Mouse (Mus musculus): Measurements from ENCODE around the gene Nop9.

The Nop9 gene

GRCm38 (mm10) chr14:55769087-55769703, 23.7 kb downstream of the Nop9 start:
- DNase-seq (ENCODE audit: low read depth, low spot score): no peak

GRCm38 (mm10) chr14:55776711-55777110, 31.2 kb downstream of the Nop9 start:
- DNase-seq (ENCODE audit: low read depth, low spot score): no peak

- no peak for DNase-seq (ENCODE audit: low read depth, low spot score)
Measured at GRCm38 (mm10) chr14:55777176-55777575, 31.7 kb downstream of the Nop9 start.

DNA sequence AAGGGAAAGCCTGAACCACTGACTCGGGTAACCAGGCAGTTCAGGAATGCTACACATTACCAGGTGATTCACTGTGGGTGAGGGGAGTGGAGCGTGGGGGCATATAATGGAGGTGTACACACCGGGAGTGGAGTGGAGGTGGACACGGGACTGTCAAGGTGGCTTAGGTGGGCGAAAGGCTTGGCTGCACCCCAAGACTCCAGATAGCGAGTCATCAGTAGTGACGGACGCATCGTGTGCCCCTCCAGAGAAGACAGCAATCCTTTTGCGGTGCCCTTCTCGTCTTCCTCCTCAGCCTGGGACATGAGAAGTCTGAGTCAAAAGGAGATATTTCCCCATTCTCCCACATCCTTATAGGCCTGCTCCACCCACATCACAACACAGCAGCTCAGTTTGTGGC, 32.3 kb downstream of the Nop9 start:
- DNase-seq (ENCODE audit: low read depth, low spot score): no peak

- no peak for DNase-seq (ENCODE audit: low read depth, low spot score)
Measured at GRCm38 (mm10) chr14:55778686-55779085, 33.2 kb downstream of the Nop9 start.

DNA sequence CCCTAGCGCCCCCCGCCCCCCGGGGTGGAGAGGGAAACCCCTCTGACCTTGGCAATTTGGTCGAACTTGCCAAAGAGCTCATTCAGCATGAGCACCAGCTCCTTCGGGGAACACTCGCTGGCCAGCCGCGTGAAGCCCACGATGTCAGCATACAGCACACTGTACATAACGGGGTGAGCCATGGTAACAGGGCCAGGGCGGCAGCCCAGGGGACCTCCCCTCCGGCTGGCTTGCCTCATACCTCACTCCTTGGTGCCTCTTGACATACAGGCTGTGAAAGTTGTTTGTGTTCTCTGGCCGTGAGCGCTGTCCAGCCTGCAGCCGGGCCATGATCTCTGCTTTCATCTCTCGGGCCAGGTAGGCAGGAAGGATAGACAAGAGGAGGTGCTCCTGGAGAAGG, 34.2 kb downstream of the Nop9 start:
- no peak for DNase-seq (ENCODE audit: low read depth, low spot score)

DNA sequence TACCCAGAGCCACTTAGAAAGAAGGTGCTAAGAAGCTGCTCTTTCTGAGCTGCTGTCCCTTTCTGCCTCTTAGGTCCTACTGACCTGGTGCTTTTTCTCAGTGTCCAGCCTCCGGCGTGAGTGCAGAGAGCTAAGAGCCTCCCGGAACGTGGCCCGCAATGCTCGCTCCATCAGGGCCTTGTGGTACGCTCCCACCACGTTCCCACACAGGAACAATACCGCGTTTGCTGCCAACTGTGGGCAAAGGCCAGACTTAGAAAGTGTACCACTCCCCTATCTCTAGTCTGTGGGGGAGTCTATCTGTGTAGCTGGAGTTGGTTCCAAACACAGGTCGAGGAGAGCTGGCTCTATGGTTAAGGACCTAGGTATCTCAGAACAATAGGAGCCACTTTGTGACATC, 35.2 kb downstream of the Nop9 start:
- no peak for DNase-seq (ENCODE audit: low read depth, low spot score)

- DNase-seq (ENCODE audit: low read depth, low spot score): peak; percentile 81
Measured at GRCm38 (mm10) chr14:55781310-55781709, 35.8 kb downstream of the Nop9 start.

- DNase-seq (ENCODE audit: low read depth, low spot score): no peak
Measured at GRCm38 (mm10) chr14:55782361-55782960, 37.0 kb downstream of the Nop9 start.

DNA sequence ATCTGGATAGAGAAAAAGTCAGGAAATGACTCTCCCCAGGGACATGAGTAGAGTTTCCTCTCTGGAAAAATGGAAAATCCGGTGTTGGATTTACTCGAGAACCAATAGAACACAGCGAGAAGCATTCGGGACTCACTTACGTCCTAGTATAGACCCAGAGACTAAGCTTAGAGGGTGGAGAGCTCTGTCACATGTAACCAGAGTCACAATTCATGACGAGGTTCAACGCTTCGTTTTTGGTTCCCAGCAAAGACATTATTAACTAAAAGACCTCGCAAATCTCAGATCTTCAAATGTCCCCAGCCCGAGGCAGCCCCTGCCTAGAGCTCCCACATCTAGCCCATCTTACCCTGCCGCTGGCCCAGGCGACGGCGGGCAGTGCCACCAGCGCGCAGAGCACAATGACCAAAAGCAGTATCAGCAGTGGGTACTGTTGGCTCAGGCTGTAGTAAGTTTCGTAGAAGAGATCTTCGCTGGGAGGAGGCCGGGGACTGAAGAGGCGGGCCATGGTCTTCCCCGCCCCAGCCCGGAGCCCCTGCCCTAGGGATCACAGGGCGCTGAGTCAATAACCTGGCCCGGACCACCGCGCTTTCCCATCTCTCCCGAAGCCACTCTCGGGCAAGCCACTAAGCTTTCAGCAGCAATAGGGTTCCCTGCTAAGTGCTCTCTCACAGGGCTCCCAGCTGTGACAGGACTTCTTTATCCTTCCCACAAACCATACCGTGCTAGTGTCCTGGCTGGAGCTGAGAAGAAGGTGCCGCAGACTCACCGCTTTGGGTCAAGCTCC, 37.9 kb downstream of the Nop9 start:
- no peak for DNase-seq (ENCODE audit: low read depth, low spot score)

DNA sequence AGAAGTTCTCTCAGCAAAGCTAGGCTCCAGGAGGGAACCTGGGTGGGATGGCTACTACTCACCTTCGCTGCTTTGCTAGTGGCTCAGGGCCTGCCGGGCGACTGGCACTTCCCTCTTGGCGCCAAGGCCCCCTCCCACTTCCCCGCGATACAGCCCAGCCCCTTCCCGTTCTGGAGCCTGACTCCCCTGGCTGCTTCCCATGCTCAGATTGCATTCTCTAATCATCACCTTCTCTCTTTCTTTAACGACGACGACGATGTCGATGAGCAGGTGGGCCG, 38.4 kb downstream of the Nop9 start, which contains the start of gene Adcy4:
Gene Adcy4, minus strand, starts transcription at position 138 of the 278 bp plus-strand sequence.
- no peak for DNase-seq (ENCODE audit: low read depth, low spot score)

GRCm38 (mm10) chr14:55785195-55785594, 39.7 kb downstream of the Nop9 start:
- DNase-seq (ENCODE audit: low read depth, low spot score): peak; percentile 13

GRCm38 (mm10) chr14:55787731-55788130, 42.2 kb downstream of the Nop9 start:
- DNase-seq (ENCODE audit: low read depth, low spot score): no peak

DNA sequence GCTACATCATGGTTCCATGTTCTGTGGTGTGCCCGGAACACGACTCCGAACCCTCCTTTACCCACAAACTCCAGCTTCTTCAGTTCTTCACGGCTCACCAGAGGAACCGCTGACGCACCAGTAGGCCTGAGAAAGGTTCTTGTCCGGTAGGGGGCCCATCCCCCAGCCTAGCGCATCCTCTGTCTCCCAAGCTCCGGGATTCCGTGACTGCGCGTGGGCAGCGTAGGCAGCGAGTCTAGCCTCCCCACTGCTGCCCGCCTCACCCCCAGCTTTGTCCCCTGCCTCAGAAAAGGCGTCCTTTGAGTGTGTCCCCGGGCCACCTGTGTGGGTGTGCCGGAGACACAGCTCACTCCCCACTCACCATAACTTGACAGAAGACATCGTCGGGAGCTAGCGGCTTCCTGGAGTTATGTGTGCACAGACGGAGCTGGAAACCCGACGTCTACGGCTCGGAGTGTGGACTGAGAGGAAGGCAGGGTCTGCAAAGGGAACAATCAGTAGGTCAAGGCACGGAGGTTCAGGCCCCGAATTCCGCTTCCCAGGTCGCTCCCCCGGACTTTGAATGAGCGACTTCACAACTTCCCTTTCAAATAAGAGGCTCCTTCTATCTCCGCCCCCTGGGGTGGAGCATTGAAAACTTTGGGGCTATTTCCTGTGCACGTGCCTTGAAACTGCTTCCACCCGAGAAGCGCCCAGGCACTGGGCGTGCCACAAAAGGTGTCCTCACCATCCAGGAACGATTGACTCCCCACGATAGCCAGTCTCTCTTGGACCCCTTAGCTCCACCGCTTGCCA, 43.0 kb downstream of the Nop9 start, which contains the start of gene Ripk3:
Gene Ripk3, minus strand, starts transcription at position 610 of the 795 bp plus-strand sequence.
- peak; percentile 91 for DNase-seq (ENCODE audit: low read depth, low spot score)

- DNase-seq (ENCODE audit: low read depth, low spot score): no peak
Measured at GRCm38 (mm10) chr14:55793461-55793860, 48.0 kb downstream of the Nop9 start.

GRCm38 (mm10) chr14:55793946-55794345, 48.5 kb downstream of the Nop9 start:
- DNase-seq (ENCODE audit: low read depth, low spot score): no peak

DNA sequence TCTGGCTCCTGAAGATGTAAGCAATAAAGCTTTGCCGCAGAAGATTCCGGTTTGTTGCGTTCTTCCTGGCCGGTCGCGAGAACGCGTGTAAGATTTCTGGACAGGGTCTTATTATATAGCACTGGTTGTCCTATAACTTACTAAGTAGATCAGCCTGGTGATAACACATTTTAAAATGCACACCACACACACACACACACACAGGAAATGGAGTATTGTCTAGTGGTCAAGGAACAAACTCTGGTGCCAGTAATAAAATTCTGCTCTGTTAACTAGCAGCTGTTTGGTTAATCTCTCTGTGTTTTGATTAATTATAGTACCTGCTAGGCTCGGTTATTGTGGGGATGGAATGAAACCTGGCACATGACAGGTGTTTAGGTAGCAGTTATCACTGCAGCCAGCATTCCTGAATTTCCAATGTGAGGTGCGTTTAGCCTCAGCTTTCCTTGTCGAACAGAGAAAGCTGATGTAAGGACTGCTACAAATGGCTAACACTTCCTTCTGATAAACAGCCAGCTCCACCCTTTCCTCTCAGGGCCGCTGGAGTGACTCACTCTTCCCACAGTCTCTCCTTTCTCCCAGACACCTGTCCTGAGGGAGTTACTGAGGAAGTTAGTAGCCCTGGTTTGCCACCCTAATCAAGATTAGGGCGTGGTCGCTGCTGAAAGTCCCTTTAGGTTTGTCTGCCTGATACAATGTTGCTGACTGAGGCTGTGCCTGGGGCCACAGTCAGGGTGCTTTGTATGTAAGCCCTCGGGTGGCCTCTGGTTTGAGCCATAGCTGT, 50.1 kb downstream of the Nop9 start:
- DNase-seq (ENCODE audit: low read depth, low spot score): no peak
